Mouse (Mus musculus): Measurements from ENCODE around the gene Slc25a43. TPM values are rescaled to one million over a fixed set of nuclear protein-coding genes. Genes with fewer than 3 reads are reported as not detected.

Slc25a43 gene
- total and polyA plus RNA-seq, 3 experiments, result 1.2 to 1.7 (median 1.5) TPM

DNA sequence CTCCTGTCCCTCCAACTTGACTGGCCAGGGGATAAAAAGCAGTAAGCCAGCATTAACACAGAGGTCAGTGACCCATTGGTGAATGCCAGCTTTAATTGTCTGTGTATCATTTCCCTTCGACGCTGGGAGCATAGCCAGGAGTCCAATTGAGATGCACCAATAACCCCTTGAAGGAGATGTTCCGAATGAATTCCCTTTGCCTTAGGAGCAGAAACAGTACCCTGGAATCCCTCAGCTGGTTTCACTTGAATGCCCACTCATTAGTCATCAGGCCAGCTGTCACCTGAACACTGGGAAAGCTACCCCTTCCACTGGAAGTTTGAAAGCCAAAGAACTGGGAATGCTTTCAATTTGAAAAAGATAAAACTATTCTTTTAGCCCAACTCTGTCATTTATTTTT lies 5.1 kb downstream of the Slc25a43 start:
- no peaks in the 10 kb centered on the region for H3K9me3 ChIP-seq (replicated peaks; ENCODE audit: low read length)
- DNase-seq (ENCODE audit: extremely low read depth), result no peak
- H3K9ac ChIP-seq (ENCODE audit: insufficient read depth, low read depth), result no peak overlapping the region
- no peaks in the 10 kb centered on the region for H3K36me3 ChIP-seq (replicated peaks in 1 of 2; ENCODE audit: control insufficient read depth in 1 of 2, insufficient read depth in 1 of 2, low read length in 1 of 2)
- peaks cover 0 to 4% of the 10 kb centered on the region in 2 experiments; a peak in 1 of 4 replicates for H3K4me1 ChIP-seq (ENCODE audit: control insufficient read depth in 1 of 2, insufficient read depth in 2 of 2)
- no peak overlapping the region for H3K27ac ChIP-seq (ENCODE audit: insufficient read depth, low read depth)
- no peak overlapping the region for H3K4me2 ChIP-seq (ENCODE audit: insufficient read depth, low read depth, poor library complexity, severe bottlenecking)
- no peak overlapping the region for H3K4me3 ChIP-seq (replicated peaks in 1 of 3; ENCODE audit: low read depth in 2 of 3, low read length in 2 of 3, poor library complexity in 1 of 3)
- TF ChIP-seq CTCF (conservative IDR thresholded peaks at IDR 0.05 in 1 of 2, IDR thresholded peaks at IDR 0.05 in 1 of 2; ENCODE audit: low read depth in 2 of 2, low read length in 2 of 2) (no peak), MYC (IDR thresholded peaks at IDR 0.05; ENCODE audit: low read depth, low read length) (no peak), NELFE (IDR thresholded peaks at IDR 0.05; ENCODE audit: low read depth, low read length) (no peak)
- H3K27me3 ChIP-seq (replicated peaks), result no peaks in the 10 kb centered on the region
- no peaks in the 10 kb centered on the region for H3K79me2 ChIP-seq (replicated peaks; ENCODE audit: control insufficient read depth, extremely low read depth, insufficient read depth, poor library complexity, severe bottlenecking)
- dilution Hi-C loops (cut with MboI; ENCODE audit: extremely low pct_ligation_motif_present, extremely low pct_unique_long_range_greater_than_20kb, low sequenced_read_pairs), result no loop called here
- in situ Hi-C loops (cut with MboI; ENCODE audit: low pct_ligation_motif_present, low pct_unique_long_range_greater_than_20kb, low sequenced_read_pairs), result loop anchor here (10.0 kb wide), 1 partner anchor 46 kb away; the partner anchor contains the start of gene Slc25a5

- dilution Hi-C loops (cut with MboI; ENCODE audit: extremely low pct_ligation_motif_present, extremely low pct_unique_long_range_greater_than_20kb, low sequenced_read_pairs), result no loop called here
- Histone ChIP-seq H3K4me2 (ENCODE audit: insufficient read depth, low read depth, poor library complexity, severe bottlenecking) (no peak overlapping the region), H3K27me3 (replicated peaks) (no peaks in the 10 kb centered on the region), H3K36me3 (replicated peaks in 1 of 2; ENCODE audit: control insufficient read depth in 1 of 2, insufficient read depth in 1 of 2, low read length in 1 of 2) (no peaks in the 10 kb centered on the region), H3K4me1 (ENCODE audit: control insufficient read depth in 1 of 2, insufficient read depth in 2 of 2) (peaks cover 0 to 4% of the 10 kb centered on the region in 2 experiments; a peak in 1 of 4 replicates), H3K27ac (ENCODE audit: insufficient read depth, low read depth) (no peak overlapping the region), H3K9me3 (replicated peaks; ENCODE audit: low read length) (no peaks in the 10 kb centered on the region), H3K9ac (ENCODE audit: insufficient read depth, low read depth) (no peak overlapping the region), H3K79me2 (replicated peaks; ENCODE audit: control insufficient read depth, extremely low read depth, insufficient read depth, poor library complexity, severe bottlenecking) (no peaks in the 10 kb centered on the region), H3K4me3 (replicated peaks in 1 of 3; ENCODE audit: low read depth in 2 of 3, low read length in 2 of 3, poor library complexity in 1 of 3) (no peak overlapping the region)
- in situ Hi-C loops (cut with MboI; ENCODE audit: low pct_ligation_motif_present, low pct_unique_long_range_greater_than_20kb, low sequenced_read_pairs), result loop anchor here (10.0 kb wide), 1 partner anchor 45 kb away; the partner anchor contains the start of gene Slc25a5
- no peak for DNase-seq (ENCODE audit: extremely low read depth)
- no peak for TF ChIP-seq JUN (IDR thresholded peaks at IDR 0.05; ENCODE audit: insufficient read depth, low read depth, low read length)
- TF ChIP-seq MAX (IDR thresholded peaks at IDR 0.05; ENCODE audit: low read length), result no peak
- TF ChIP-seq ZKSCAN1 (IDR thresholded peaks at IDR 0.05; ENCODE audit: borderline replicate concordance, low read depth, low read length), result no peak
- no peak for TF ChIP-seq TBP (conservative IDR thresholded peaks at IDR 0.05; ENCODE audit: low read depth, low read length)
Measured at GRCm38 (mm10) chrX:36749281-36749785, 5.9 kb downstream of the Slc25a43 start.

DNA sequence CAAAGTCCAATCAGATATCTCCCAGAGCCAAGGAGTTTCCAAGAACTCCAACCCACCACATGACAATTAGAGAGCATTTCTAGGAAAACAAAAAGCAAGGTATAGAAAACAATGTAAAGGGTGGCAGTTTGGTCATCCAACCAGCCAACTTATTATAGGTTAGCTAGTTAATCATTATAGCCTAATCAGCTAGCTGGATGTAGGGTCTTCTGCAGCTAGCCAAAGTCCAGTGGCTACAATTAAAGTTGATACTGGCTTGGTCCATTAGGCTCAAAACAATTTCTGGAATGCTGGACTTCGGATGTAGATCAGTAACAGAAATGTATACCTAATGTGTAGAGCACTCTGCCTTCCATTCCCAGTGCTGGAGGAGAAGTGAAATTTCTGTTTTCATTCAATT lies 7.1 kb downstream of the Slc25a43 start:
- Histone ChIP-seq H3K36me3 (replicated peaks in 1 of 2; ENCODE audit: control insufficient read depth in 1 of 2, insufficient read depth in 1 of 2, low read length in 1 of 2) (no peaks in the 10 kb centered on the region), H3K4me3 (replicated peaks in 1 of 3; ENCODE audit: low read depth in 2 of 3, low read length in 2 of 3, poor library complexity in 1 of 3) (no peak overlapping the region), H3K9me3 (replicated peaks; ENCODE audit: low read length) (no peaks in the 10 kb centered on the region), H3K4me2 (ENCODE audit: insufficient read depth, low read depth, poor library complexity, severe bottlenecking) (no peak overlapping the region), H3K27me3 (replicated peaks) (no peaks in the 10 kb centered on the region), H3K9ac (ENCODE audit: insufficient read depth, low read depth) (no peak overlapping the region), H3K27ac (ENCODE audit: insufficient read depth, low read depth) (no peak overlapping the region), H3K79me2 (replicated peaks; ENCODE audit: control insufficient read depth, extremely low read depth, insufficient read depth, poor library complexity, severe bottlenecking) (no peaks in the 10 kb centered on the region), H3K4me1 (ENCODE audit: control insufficient read depth in 1 of 2, insufficient read depth in 2 of 2) (peaks cover 0 to 4% of the 10 kb centered on the region in 2 experiments; a peak in 1 of 4 replicates)
- TF ChIP-seq SIN3A (IDR thresholded peaks at IDR 0.05; ENCODE audit: low read length), result no peak
- TF ChIP-seq MYC (IDR thresholded peaks at IDR 0.05; ENCODE audit: low read depth, low read length), result no peak
- TF ChIP-seq MXI1 (IDR thresholded peaks at IDR 0.05; ENCODE audit: low read depth, low read length), result no peak
- TF ChIP-seq POLR2A (IDR thresholded peaks at IDR 0.05; ENCODE audit: low read depth, low read length), result no peak
- TF ChIP-seq CTCF (conservative IDR thresholded peaks at IDR 0.05 in 1 of 2, IDR thresholded peaks at IDR 0.05 in 1 of 2; ENCODE audit: low read depth in 2 of 2, low read length in 2 of 2), result no peak
- TF ChIP-seq IRF4 (IDR thresholded peaks at IDR 0.05; ENCODE audit: low read depth, low read length), result no peak
- no peak for TF ChIP-seq MAX (IDR thresholded peaks at IDR 0.05; ENCODE audit: low read length)
- no peak for TF ChIP-seq CHD2 (IDR thresholded peaks at IDR 0.05; ENCODE audit: low read length)
- TF ChIP-seq RCOR1 (conservative IDR thresholded peaks at IDR 0.05; ENCODE audit: low read depth, low read length), result no peak
- TF ChIP-seq JUND (conservative IDR thresholded peaks at IDR 0.05; ENCODE audit: low read depth, low read length), result no peak
- no peak for TF ChIP-seq ZKSCAN1 (IDR thresholded peaks at IDR 0.05; ENCODE audit: borderline replicate concordance, low read depth, low read length)
- no peak for TF ChIP-seq RAD21 (IDR thresholded peaks at IDR 0.05; ENCODE audit: low read depth, low read length)
- TF ChIP-seq KAT2A (IDR thresholded peaks at IDR 0.05; ENCODE audit: insufficient replicate concordance, low read length), result no peak
- no peak for TF ChIP-seq E2F4 (IDR thresholded peaks at IDR 0.05; ENCODE audit: insufficient replicate concordance, low read depth, low read length)
- no peak for TF ChIP-seq PAX5 (IDR thresholded peaks at IDR 0.05; ENCODE audit: low read length)
- TF ChIP-seq MEF2A (IDR thresholded peaks at IDR 0.05; ENCODE audit: borderline replicate concordance, low read depth, low read length), result no peak
- no peak for TF ChIP-seq ZC3H11A (IDR thresholded peaks at IDR 0.05; ENCODE audit: low read depth, low read length)
- no peak for TF ChIP-seq POLR2AphosphoS2 (IDR thresholded peaks at IDR 0.05; ENCODE audit: low read depth, low read length)
- TF ChIP-seq ZMIZ1 (IDR thresholded peaks at IDR 0.05; ENCODE audit: low read depth, low read length), result no peak
- dilution Hi-C loops (cut with MboI; ENCODE audit: extremely low pct_ligation_motif_present, extremely low pct_unique_long_range_greater_than_20kb, low sequenced_read_pairs), result no loop called here
- DNase-seq (ENCODE audit: extremely low read depth), result no peak
- in situ Hi-C loops (cut with MboI; ENCODE audit: low pct_ligation_motif_present, low pct_unique_long_range_greater_than_20kb, low sequenced_read_pairs), result loop anchor here (25.0 kb wide), 1 partner anchor 162 kb away; the partner anchor contains the start of gene Nkrf
